Mouse (Mus musculus): ENCODE data around the gene Myo10. TPM values are rescaled to one million over a fixed set of nuclear protein-coding genes. Genes with fewer than 3 reads are reported as not detected.

Myo10 gene
- polyA plus RNA-seq, 1 experiment, result 32.8 TPM

- H3K4me1 ChIP-seq (ENCODE audit: control insufficient read depth, insufficient read depth, low read length), result peaks cover 2% of the 10 kb centered on the region; the same call in 1 of the 2 replicates
- H3K4me3 ChIP-seq (ENCODE audit: insufficient read depth, low read length), result no peak overlapping the region
- no peak overlapping the region for H3K27ac ChIP-seq (ENCODE audit: insufficient read depth, low read length)
- TF ChIP-seq CTCF (IDR thresholded peaks at IDR 0.05; ENCODE audit: extremely low read depth, insufficient read depth, low read length), result no peak
- no peak for TF ChIP-seq POLR2A (IDR thresholded peaks at IDR 0.05; ENCODE audit: extremely low read depth, insufficient read depth, low read length)
Observed at GRCm38 (mm10) chr15:25821981-25822380, 199.7 kb downstream of the Myo10 start.

GRCm38 (mm10) chr15:25822656-25823055, 200.3 kb downstream of the Myo10 start:
- no peak overlapping the region for H3K27ac ChIP-seq (ENCODE audit: insufficient read depth, low read length)
- TF ChIP-seq POLR2A (IDR thresholded peaks at IDR 0.05; ENCODE audit: extremely low read depth, insufficient read depth, low read length) (no peak), CTCF (IDR thresholded peaks at IDR 0.05; ENCODE audit: extremely low read depth, insufficient read depth, low read length) (no peak)
- peaks cover 2% of the 10 kb centered on the region; the same call in 1 of the 2 replicates for H3K4me1 ChIP-seq (ENCODE audit: control insufficient read depth, insufficient read depth, low read length)
- H3K4me3 ChIP-seq (ENCODE audit: insufficient read depth, low read length), result no peak overlapping the region

GRCm38 (mm10) chr15:25826531-25826961, 204.2 kb downstream of the Myo10 start:
- TF ChIP-seq POLR2A (IDR thresholded peaks at IDR 0.05; ENCODE audit: extremely low read depth, insufficient read depth, low read length) (no peak), CTCF (IDR thresholded peaks at IDR 0.05; ENCODE audit: extremely low read depth, insufficient read depth, low read length) (no peak)
- peaks cover 2% of the 10 kb centered on the region; the same call in 1 of the 2 replicates for H3K4me1 ChIP-seq (ENCODE audit: control insufficient read depth, insufficient read depth, low read length)

GRCm38 (mm10) chr15:25828464-25828863, 206.1 kb downstream of the Myo10 start:
- H3K4me1 ChIP-seq (ENCODE audit: control insufficient read depth, insufficient read depth, low read length), result peaks cover 2% of the 10 kb centered on the region; the same call in 1 of the 2 replicates
- no peak overlapping the region for H3K4me3 ChIP-seq (ENCODE audit: insufficient read depth, low read length)
- no peak for TF ChIP-seq CTCF (IDR thresholded peaks at IDR 0.05; ENCODE audit: extremely low read depth, insufficient read depth, low read length)
- no peak overlapping the region for H3K27ac ChIP-seq (ENCODE audit: insufficient read depth, low read length)

More at GRCm38 (mm10) chr15:25826531-25826961, 204.2 kb downstream of the Myo10 start:
- H3K4me3 ChIP-seq (ENCODE audit: insufficient read depth, low read length), result no peak overlapping the region
- H3K27ac ChIP-seq (ENCODE audit: insufficient read depth, low read length), result no peak overlapping the region

- peaks cover 2% of the 10 kb centered on the region; the same call in 1 of the 2 replicates for H3K4me1 ChIP-seq (ENCODE audit: control insufficient read depth, insufficient read depth, low read length)
- H3K27ac ChIP-seq (ENCODE audit: insufficient read depth, low read length), result no peak overlapping the region
- TF ChIP-seq POLR2A (IDR thresholded peaks at IDR 0.05; ENCODE audit: extremely low read depth, insufficient read depth, low read length), result no peak
- H3K4me3 ChIP-seq (ENCODE audit: insufficient read depth, low read length), result no peak overlapping the region
Observed at GRCm38 (mm10) chr15:25830426-25830825, 208.1 kb downstream of the Myo10 start.

GRCm38 (mm10) chr15:25834282-25834681, 212.0 kb downstream of the Myo10 start:
- TF ChIP-seq POLR2A (IDR thresholded peaks at IDR 0.05; ENCODE audit: extremely low read depth, insufficient read depth, low read length) (no peak), CTCF (IDR thresholded peaks at IDR 0.05; ENCODE audit: extremely low read depth, insufficient read depth, low read length) (no peak)

GRCm38 (mm10) chr15:25834920-25835674, 212.8 kb downstream of the Myo10 start:
- no peaks in the 10 kb centered on the region for H3K4me1 ChIP-seq (ENCODE audit: control insufficient read depth, insufficient read depth, low read length)
- no peak overlapping the region for H3K27ac ChIP-seq (ENCODE audit: insufficient read depth, low read length)
- H3K4me3 ChIP-seq (ENCODE audit: insufficient read depth, low read length), result no peak overlapping the region
- no peak for TF ChIP-seq CTCF (IDR thresholded peaks at IDR 0.05; ENCODE audit: extremely low read depth, insufficient read depth, low read length)
- no peak for TF ChIP-seq POLR2A (IDR thresholded peaks at IDR 0.05; ENCODE audit: extremely low read depth, insufficient read depth, low read length)

More at GRCm38 (mm10) chr15:25834282-25834681, 212.0 kb downstream of the Myo10 start:
- no peak overlapping the region for H3K4me3 ChIP-seq (ENCODE audit: insufficient read depth, low read length)
- H3K4me1 ChIP-seq (ENCODE audit: control insufficient read depth, insufficient read depth, low read length), result no peaks in the 10 kb centered on the region
- H3K27ac ChIP-seq (ENCODE audit: insufficient read depth, low read length), result no peak overlapping the region

GRCm38 (mm10) chr15:25842462-25843085, 220.2 kb downstream of the Myo10 start:
- Histone ChIP-seq H3K4me1 (ENCODE audit: control insufficient read depth, insufficient read depth, low read length) (0 out of 2 replicates have a peak, but pooled peaks cover 1% of the 10 kb centered on the region), H3K4me3 (ENCODE audit: insufficient read depth, low read length) (peak overlapping the region; percentile 95), H3K27ac (ENCODE audit: insufficient read depth, low read length) (no peak overlapping the region)
- TF ChIP-seq POLR2A (IDR thresholded peaks at IDR 0.05; ENCODE audit: extremely low read depth, insufficient read depth, low read length), result no peak
- TF ChIP-seq CTCF (IDR thresholded peaks at IDR 0.05; ENCODE audit: extremely low read depth, insufficient read depth, low read length), result no peak

GRCm38 (mm10) chr15:25843086-25843991, 221.0 kb downstream of the Myo10 start, which contains the start of gene Retreg1:
Gene Retreg1 (plus strand): TSS chr15:25843180.
- peak; percentile 35; the same call in 1 of the 2 replicates for TF ChIP-seq POLR2A (IDR thresholded peaks at IDR 0.05; ENCODE audit: extremely low read depth, insufficient read depth, low read length)
- TF ChIP-seq CTCF (IDR thresholded peaks at IDR 0.05; ENCODE audit: extremely low read depth, insufficient read depth, low read length), result no peak
- 0 out of 2 replicates have a peak, but pooled peaks cover 1% of the 10 kb centered on the region for H3K4me1 ChIP-seq (ENCODE audit: control insufficient read depth, insufficient read depth, low read length)
- peak within 1 kb of the TSS; percentile 76 for H3K27ac ChIP-seq (ENCODE audit: insufficient read depth, low read length)
- H3K4me3 ChIP-seq (ENCODE audit: insufficient read depth, low read length), result peak within 1 kb of the TSS; percentile 95

Data from cortical plate, adult 2 months (tissue).